Mouse (Mus musculus): Measurements from ENCODE around the gene Ecel1.

Ecel1 gene

DNA sequence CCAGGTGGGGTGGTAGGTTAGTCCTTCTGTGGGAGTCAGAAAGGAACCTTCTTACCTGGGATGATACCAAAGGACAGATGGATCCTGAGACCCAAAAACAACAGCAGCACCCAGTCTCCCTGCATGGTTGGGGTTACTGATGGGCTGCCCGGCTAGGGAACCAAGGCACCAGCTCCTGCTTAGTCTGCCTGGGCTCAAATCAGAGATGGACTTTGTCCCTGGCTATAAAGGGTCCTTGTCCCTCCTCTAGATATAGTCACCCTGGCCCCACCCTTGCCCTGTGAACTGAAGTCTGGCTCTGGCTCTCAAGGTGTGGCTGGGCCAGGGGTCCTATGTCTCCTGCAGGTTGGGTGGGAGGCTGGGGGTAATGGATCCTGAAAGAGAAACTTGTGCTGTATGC lies 54.9 kb downstream of the Ecel1 start, which contains the start of gene Alpi:
Alpi (minus strand) TSS at position 196 of the 400 bp plus-strand sequence.
- DNase-seq (ENCODE audit: low spot score in 2 of 2): no peak

- DNase-seq (ENCODE audit: low spot score in 2 of 2): peak; percentile 21 to 66
These were observed 57.9 kb downstream of the Ecel1 start for GRCm38 (mm10) chr1:87098358-87098975.
